Mouse (Mus musculus) heart, adult 18-20 months (tissue): ENCODE measurements at regions not wholly inside any gene's neighbourhood (a gene's known extent, or its start where the extent isn't known, plus 50 kb on each side); places are given as distances from the start of the nearest gene placed in this dataset.

Experiments
- DNase-seq, 2 experiments: peaks; one replicate each; pipeline ENCODE4 v3.0.0; 2021 to 2022; ENCODE audit warnings: mixed read lengths in 1 of 2

- DNase-seq = no peak
Observed at GRCm38 (mm10) chr8:116120067-116120466, 384.7 kb upstream of the Dynlrb2 start.

- peak in 1 of 2 experiments; percentile 14 for DNase-seq
Observed at GRCm38 (mm10) chr8:116117919-116118318, 386.9 kb upstream of the Dynlrb2 start.

GRCm38 (mm10) chr8:116116625-116117024, 388.1 kb upstream of the Dynlrb2 start:
- no peak for DNase-seq

GRCm38 (mm10) chr8:116115811-116116372, 388.9 kb upstream of the Dynlrb2 start:
- peak; percentile 76 to 77 for DNase-seq

- no peak for DNase-seq
Observed at GRCm38 (mm10) chr8:116114978-116115377, 389.8 kb upstream of the Dynlrb2 start.

- DNase-seq = peak; percentile 57 to 77
Observed at GRCm38 (mm10) chr8:116114502-116114901, 390.3 kb upstream of the Dynlrb2 start.

GRCm38 (mm10) chr8:116111168-116111567, 393.6 kb upstream of the Dynlrb2 start:
- no peak for DNase-seq

GRCm38 (mm10) chr8:116096666-116097065, 389.1 kb upstream of the Maf start:
- DNase-seq = no peak

- no peak for DNase-seq
Observed at GRCm38 (mm10) chr8:116083156-116083555, 375.6 kb upstream of the Maf start.

GRCm38 (mm10) chr8:116078849-116079407, 371.3 kb upstream of the Maf start:
- DNase-seq = no peak

- peak in 1 of 2 experiments; percentile 3 for DNase-seq
Observed at GRCm38 (mm10) chr8:116071497-116071896, 363.9 kb upstream of the Maf start.

- no peak for DNase-seq
Observed at GRCm38 (mm10) chr8:116069538-116069937, 361.9 kb upstream of the Maf start.

- DNase-seq = no peak
Observed at GRCm38 (mm10) chr8:116067978-116068375, 360.4 kb upstream of the Maf start.

- no peak for DNase-seq
Observed at GRCm38 (mm10) chr8:116067182-116067977, 359.8 kb upstream of the Maf start.

GRCm38 (mm10) chr8:116065871-116066270, 358.3 kb upstream of the Maf start:
- DNase-seq = no peak

GRCm38 (mm10) chr8:116065327-116065726, 357.7 kb upstream of the Maf start:
- DNase-seq = no peak

- no peak for DNase-seq
Observed at GRCm38 (mm10) chr8:116064562-116064961, 357.0 kb upstream of the Maf start.

- DNase-seq = peak; percentile 4 to 15
Observed at GRCm38 (mm10) chr8:116063541-116063940, 355.9 kb upstream of the Maf start.

GRCm38 (mm10) chr8:116053483-116053882, 345.9 kb upstream of the Maf start:
- DNase-seq = no peak

- DNase-seq = no peak
Observed at GRCm38 (mm10) chr8:116053043-116053442, 345.4 kb upstream of the Maf start.

- no peak for DNase-seq
Observed at GRCm38 (mm10) chr8:116048480-116048879, 340.9 kb upstream of the Maf start.

GRCm38 (mm10) chr8:116046859-116047258, 339.3 kb upstream of the Maf start:
- DNase-seq = no peak

- DNase-seq = no peak
Observed at GRCm38 (mm10) chr8:116045526-116045925, 337.9 kb upstream of the Maf start.

GRCm38 (mm10) chr8:116043381-116043780, 335.8 kb upstream of the Maf start:
- DNase-seq = no peak
